Mouse (Mus musculus) embryonic facial prominence, embryonic 10.5 days (tissue): ENCODE data around the gene Fam20a. TPM values are rescaled to one million over a fixed set of nuclear protein-coding genes. Genes with fewer than 3 reads are reported as not detected.

Experiments used
- DNase-seq: peaks from one replicate; pipeline ENCODE4 v3.0.0-alpha.2; 2017; ENCODE audit warnings: low spot score
- H3K27ac ChIP-seq: fragments of 300-500 bp; sonication (generic); replicated peaks from 2 replicates; pipeline ENCODE4 v1.5.1; 2016; ENCODE audit warnings: mild to moderate bottlenecking
- H3K27me3 ChIP-seq: fragments of 300-500 bp; sonication (generic); replicated peaks from 2 replicates; pipeline ENCODE4 v1.6.1; 2016; ENCODE audit warnings: low read depth, mild to moderate bottlenecking; ENCODE audit not compliant: poor library complexity, severe bottlenecking
- H3K36me3 ChIP-seq: fragments of 300-500 bp; sonication (generic); replicated peaks from 2 replicates; pipeline ENCODE4 v1.6.1; 2016; ENCODE audit warnings: mild to moderate bottlenecking, moderate library complexity
- H3K4me1 ChIP-seq: fragments of 300-500 bp; sonication (generic); 2 replicates; pipeline ENCODE4 v1.6.1; 2016
- H3K4me3 ChIP-seq: fragments of 300-500 bp; sonication (generic); 2 replicates; pipeline ENCODE4 v1.5.1; 2016; ENCODE audit warnings: mild to moderate bottlenecking, moderate library complexity
- H3K9me3 ChIP-seq: fragments of 300-500 bp; sonication (generic); 2 replicates; pipeline ENCODE4 v1.6.1; 2016; ENCODE audit warnings: mild to moderate bottlenecking
- WGBS: fragments of 180-500 bp; shearing (Covaris S2); methylation state at CpG from one replicate; pipeline ENCODE4 v1.1.7; 2016; 5-methylcytosine and 5-hydroxymethylcytosine counted together
- polyA plus RNA-seq: library from polyadenylated mRNA; unstranded; fragments of >200 nt; fragmentation: Nextera tagmentation; extraction: Ambion mirVana; gene quantifications from 2 replicates; pipeline ENCODE4 v1.2.1, GENCODE M21; 2016

The Fam20a gene
- polyA plus RNA-seq, 1 experiment from 2014 or later: 1.1 TPM

GRCm38 (mm10) chr11:109697089-109697643, 24.9 kb downstream of the Fam20a start:
- no peaks in the 10 kb centered on the region for H3K9me3 ChIP-seq
- no peak overlapping the region for H3K4me3 ChIP-seq
- no peak for DNase-seq
- H3K27me3 ChIP-seq: no peaks in the 10 kb centered on the region
- H3K27ac ChIP-seq: no peak overlapping the region
- WGBS: 92% methylated on average over 5 of the region's 5 CpGs
- H3K4me1 ChIP-seq: peaks cover 2% of the 10 kb centered on the region
- H3K36me3 ChIP-seq: no peaks in the 10 kb centered on the region

DNA sequence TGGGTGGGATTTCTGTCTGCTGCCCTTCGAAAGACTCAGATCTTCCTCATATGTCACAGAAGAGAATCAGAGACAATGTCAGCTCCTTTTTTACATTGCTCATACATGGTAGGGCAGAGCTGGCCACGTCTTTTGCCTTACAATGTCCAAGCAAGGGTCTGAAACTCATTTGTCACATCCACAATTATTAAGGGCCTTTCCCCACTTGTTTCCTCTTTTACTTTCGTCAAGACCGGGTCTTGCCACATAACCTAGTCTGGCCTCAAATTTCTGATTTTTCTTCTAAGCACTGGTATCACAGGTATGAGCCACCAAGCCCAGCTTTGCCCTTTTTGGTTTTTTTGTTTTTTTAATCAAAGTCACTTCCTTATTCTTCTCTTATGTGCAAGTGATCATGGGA, 25.6 kb downstream of the Fam20a start:
- DNase-seq: no peak
- H3K27me3 ChIP-seq: no peaks in the 10 kb centered on the region
- no peak overlapping the region for H3K27ac ChIP-seq
- H3K4me1 ChIP-seq: no peaks in the 10 kb centered on the region
- no peaks in the 10 kb centered on the region for H3K36me3 ChIP-seq
- 88% methylated on average over 4 of the region's 4 CpGs for WGBS
- H3K4me3 ChIP-seq: no peak overlapping the region
- H3K9me3 ChIP-seq: no peaks in the 10 kb centered on the region

DNA sequence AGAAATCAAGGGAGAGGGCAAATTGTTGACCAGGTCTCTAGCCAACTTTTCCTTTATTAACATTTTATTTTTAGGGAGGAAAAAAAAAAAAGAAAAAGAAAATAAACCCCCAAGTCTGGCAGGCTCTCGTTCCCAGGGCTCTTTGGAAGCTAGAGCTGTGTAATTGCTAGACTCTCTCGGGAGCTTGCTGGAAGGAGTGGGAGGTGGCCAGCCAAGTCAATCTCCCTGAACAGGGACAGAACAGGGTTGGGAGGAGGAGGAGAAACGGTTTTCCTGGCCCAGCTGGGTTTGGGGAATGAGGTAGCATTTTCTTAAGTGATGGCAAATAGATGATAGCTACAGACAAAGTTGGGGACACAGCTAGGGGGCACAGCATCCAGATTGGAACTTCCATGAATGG, 29.3 kb downstream of the Fam20a start:
- 27% methylated on average over 3 of the region's 3 CpGs for WGBS
- H3K4me3 ChIP-seq: no peak overlapping the region

GRCm38 (mm10) chr11:109689539-109689938, 32.5 kb downstream of the Fam20a start:
- no peak for DNase-seq
- no peaks in the 10 kb centered on the region for H3K4me1 ChIP-seq
- no peak overlapping the region for H3K27ac ChIP-seq
- H3K9me3 ChIP-seq: no peaks in the 10 kb centered on the region
- WGBS: 90% methylated on average over 4 of the region's 4 CpGs
- H3K27me3 ChIP-seq: no peaks in the 10 kb centered on the region
- no peak overlapping the region for H3K4me3 ChIP-seq
- no peaks in the 10 kb centered on the region for H3K36me3 ChIP-seq

More for the DNA sequence above, 29.3 kb downstream of the Fam20a start:
- Histone ChIP-seq H3K27me3 (no peaks in the 10 kb centered on the region), H3K9me3 (no peaks in the 10 kb centered on the region), H3K36me3 (no peaks in the 10 kb centered on the region), H3K4me1 (no peaks in the 10 kb centered on the region), H3K27ac (no peak overlapping the region)
- DNase-seq: no peak

DNA sequence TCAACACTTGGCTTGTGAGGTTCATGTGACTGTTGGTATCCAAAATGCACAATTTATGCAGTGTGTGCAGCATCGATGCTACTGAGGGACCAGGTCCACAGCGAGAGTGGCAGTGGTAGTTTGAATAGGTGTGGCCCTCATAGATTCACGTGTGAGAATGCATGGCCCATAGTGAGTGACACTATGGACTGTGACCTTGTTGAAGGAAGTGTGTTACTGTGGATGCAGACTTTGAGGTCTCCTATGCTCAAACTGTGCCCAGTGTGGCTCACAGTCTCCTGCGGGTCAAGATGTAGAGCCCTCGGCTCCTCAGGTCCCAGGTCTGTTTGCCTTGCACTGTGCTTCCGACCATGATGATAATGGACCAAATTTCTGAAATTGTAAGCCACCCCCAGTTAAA, 39.9 kb downstream of the Fam20a start:
- Histone ChIP-seq H3K4me1 (no peaks in the 10 kb centered on the region), H3K9me3 (no peaks in the 10 kb centered on the region), H3K27me3 (no peaks in the 10 kb centered on the region), H3K4me3 (no peak overlapping the region), H3K36me3 (no peaks in the 10 kb centered on the region), H3K27ac (no peak overlapping the region)
- 91% methylated on average over 6 of the region's 6 CpGs for WGBS
- no peak for DNase-seq

DNA sequence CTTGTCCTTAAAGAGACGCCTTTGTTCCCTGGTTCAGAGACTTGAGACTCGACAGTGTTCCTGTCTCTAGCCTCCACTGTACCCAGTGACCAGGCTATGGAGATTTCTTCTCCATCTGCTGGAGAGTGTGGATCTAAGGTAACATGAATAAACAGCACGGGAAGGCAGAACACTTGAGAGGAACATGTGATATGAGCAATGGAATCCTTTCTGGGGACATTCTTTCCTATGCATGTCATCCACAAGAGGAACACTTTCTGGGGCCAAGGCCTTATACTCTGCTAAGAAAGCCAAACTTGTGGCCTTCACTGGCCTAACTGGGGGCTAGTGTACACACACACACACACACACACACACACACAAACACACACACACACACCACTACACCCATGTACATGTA, 40.5 kb downstream of the Fam20a start:
- no peaks in the 10 kb centered on the region for H3K4me1 ChIP-seq
- H3K27me3 ChIP-seq: no peaks in the 10 kb centered on the region
- H3K27ac ChIP-seq: no peak overlapping the region
- no peak overlapping the region for H3K4me3 ChIP-seq
- WGBS: 77% methylated on average over 3 of the region's 3 CpGs
- no peak for DNase-seq
- H3K9me3 ChIP-seq: no peaks in the 10 kb centered on the region
- no peaks in the 10 kb centered on the region for H3K36me3 ChIP-seq

DNA sequence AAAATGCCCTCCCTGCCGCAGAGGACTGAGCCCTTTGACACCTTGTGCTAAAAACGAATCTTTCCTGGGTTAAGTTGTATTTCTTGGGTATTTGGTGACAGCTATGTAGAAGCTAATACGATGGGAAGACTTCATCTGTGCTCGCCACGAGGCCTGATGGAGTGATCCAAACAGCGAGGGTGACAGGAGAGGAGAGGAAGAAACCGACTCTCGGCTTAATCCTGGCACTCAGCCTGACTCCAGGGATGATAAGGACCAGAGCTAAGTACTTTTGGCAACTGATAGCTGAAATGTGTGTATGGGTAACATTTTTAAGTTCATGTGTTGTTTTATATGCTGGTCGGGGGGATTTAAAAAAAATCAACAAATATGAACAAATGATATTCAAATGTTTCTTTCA, 41.1 kb downstream of the Fam20a start:
- DNase-seq: no peak
- Histone ChIP-seq H3K27ac (no peak overlapping the region), H3K4me3 (no peak overlapping the region), H3K9me3 (no peaks in the 10 kb centered on the region), H3K4me1 (no peaks in the 10 kb centered on the region), H3K27me3 (no peaks in the 10 kb centered on the region), H3K36me3 (no peaks in the 10 kb centered on the region)
- WGBS: 82% methylated on average over 9 of the region's 9 CpGs

- H3K27me3 ChIP-seq: 0 out of 2 replicates have a peak, but pooled peaks cover 6% of the 10 kb centered on the region
- H3K4me1 ChIP-seq: no peaks in the 10 kb centered on the region
- DNase-seq: no peak
- WGBS: 77% methylated on average over 12 of the region's 12 CpGs
- H3K9me3 ChIP-seq: no peaks in the 10 kb centered on the region
- no peaks in the 10 kb centered on the region for H3K36me3 ChIP-seq
- H3K27ac ChIP-seq: no peak overlapping the region
- no peak overlapping the region for H3K4me3 ChIP-seq
These were observed 43.8 kb downstream of the Fam20a start for GRCm38 (mm10) chr11:109678291-109678690.

DNA sequence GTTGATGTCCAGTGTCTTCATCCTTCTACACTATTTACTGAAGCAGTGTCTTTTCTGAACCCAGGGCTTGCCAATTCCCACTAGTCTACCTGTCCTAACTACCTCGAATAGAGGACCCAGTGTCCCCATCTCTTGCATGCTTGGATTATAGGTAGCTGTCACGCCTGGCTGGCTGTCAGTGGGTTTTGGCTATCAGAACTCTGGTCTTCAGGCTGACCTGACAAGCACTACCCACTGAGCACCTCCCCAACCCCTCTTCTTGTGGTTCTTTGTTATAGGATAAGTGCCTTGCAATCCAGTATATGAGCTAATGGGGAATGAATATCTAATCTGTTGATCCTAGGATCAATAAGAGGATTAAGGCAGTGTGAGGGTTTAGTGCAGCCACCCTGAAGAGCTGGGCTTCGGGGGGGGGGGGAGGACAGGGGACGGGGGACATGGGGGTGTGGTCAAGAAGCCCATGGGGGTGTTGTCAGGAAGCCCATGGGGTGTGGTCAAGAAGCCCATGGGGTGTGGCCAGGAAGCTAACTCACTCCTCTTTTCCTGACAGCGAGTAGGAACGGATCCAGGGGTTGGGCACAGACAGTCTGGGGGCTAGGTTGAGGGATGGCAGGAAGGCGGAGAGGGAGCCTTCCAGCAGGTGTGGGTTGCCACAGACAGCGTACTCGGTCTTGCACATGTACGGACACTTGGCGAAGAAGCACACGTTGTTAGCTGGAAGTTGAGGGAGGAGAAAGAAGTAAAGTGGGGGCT, 45.3 kb downstream of the Fam20a start:
- H3K27me3 ChIP-seq: 0 out of 2 replicates have a peak, but pooled peaks cover 6% of the 10 kb centered on the region
- WGBS: 61% methylated on average over 12 of the region's 12 CpGs
- H3K36me3 ChIP-seq: no peaks in the 10 kb centered on the region; the same call in 1 of the 2 replicates
- no peak overlapping the region for H3K4me3 ChIP-seq
- H3K9me3 ChIP-seq: no peaks in the 10 kb centered on the region
- no peak for DNase-seq
- no peak overlapping the region for H3K27ac ChIP-seq
- no peaks in the 10 kb centered on the region for H3K4me1 ChIP-seq

DNA sequence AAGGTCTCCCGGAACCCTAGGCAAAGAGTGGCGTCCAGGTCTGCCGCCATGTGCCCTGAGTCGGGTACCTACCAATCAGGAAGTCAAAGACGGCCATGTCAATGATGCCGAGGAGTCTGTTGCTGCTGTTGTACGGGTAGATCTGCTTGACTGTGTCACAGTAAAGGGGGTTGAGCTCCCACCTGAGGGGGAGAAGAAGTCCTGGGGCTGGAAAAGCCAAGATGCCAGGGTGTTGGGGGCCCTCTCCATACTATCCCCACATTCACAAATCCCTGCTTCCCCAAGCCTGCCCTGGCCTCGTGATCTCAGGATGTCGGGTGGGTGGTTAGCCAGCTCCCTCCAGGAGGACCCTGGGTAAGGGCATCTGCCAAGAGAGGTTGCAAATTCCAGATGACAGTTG, 46.3 kb downstream of the Fam20a start:
- H3K4me1 ChIP-seq: no peaks in the 10 kb centered on the region
- 91% methylated on average over 9 of the region's 9 CpGs for WGBS
- H3K36me3 ChIP-seq: peaks cover under 1% of the 10 kb centered on the region
- 0 out of 2 replicates have a peak, but pooled peaks cover 6% of the 10 kb centered on the region for H3K27me3 ChIP-seq
- H3K4me3 ChIP-seq: no peak overlapping the region
- H3K9me3 ChIP-seq: no peaks in the 10 kb centered on the region
- DNase-seq: no peak
- H3K27ac ChIP-seq: no peak overlapping the region

DNA sequence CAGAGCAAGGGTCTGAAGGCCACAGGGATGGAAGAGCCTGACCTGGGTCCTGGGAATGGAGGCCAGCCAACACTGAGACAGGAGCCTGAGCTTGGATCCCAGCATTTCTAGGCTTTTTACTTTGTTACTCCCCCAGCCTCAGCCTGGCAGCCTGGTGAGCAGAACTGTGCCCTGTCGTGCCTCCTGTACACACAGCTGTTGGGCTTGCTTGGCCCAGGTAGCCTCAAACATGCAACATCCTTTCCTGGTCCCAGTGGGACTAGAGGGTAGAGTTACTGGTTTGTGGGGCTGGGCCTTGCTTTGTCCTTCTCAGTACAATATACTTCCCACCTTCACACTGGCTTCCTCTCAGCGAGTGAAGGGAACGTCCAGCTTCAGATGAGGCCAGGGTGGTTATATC, 46.9 kb downstream of the Fam20a start:
- H3K27ac ChIP-seq: no peak overlapping the region
- 85% methylated on average over 3 of the region's 3 CpGs for WGBS
- 0 out of 2 replicates have a peak, but pooled peaks cover 6% of the 10 kb centered on the region for H3K27me3 ChIP-seq
- no peak overlapping the region for H3K4me3 ChIP-seq
- DNase-seq: no peak
- H3K9me3 ChIP-seq: no peaks in the 10 kb centered on the region
- H3K4me1 ChIP-seq: no peaks in the 10 kb centered on the region
- H3K36me3 ChIP-seq: peaks cover 7% of the 10 kb centered on the region

DNA sequence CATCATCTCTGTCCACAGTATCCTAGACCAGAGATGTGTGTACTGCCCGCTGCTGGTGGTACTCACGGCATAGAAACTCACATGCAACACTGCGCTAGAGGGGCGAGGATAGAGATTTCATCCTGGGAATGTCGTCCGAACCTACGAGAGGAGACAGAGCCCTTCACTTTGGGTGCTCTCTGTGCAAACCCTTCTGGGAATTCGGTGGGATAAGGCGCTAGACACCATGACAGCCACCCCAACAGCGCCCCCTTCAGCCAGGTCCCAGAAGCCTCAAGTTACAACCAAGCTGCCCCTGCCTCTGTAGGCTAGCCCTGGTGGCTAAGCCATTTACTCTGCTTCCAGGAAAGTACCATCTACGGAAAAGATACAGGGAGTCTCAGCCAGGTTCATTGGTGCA, 47.5 kb downstream of the Fam20a start:
- 0 out of 2 replicates have a peak, but pooled peaks cover 6% of the 10 kb centered on the region for H3K27me3 ChIP-seq
- 77% methylated on average over 11 of the region's 11 CpGs for WGBS

DNA sequence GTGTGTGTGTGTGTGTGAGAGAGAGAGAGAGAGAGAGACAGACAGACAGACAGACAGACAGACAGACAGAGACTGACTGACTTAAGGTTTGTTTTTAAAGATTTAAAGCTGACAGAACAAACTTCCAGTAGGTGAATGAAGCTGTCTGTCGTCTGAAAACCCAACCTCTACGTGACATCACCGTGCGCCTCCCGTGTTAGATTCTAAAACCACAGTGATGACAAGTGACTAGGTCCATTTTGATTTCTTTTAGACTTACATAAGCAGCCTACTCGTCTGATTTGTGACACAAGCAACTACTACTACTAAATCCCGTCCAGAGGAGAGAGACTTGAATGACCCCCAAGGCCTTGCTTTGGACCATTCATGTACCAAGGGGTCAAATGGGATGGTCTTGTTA, 48.3 kb downstream of the Fam20a start:
- H3K27me3 ChIP-seq: 0 out of 2 replicates have a peak, but pooled peaks cover 6% of the 10 kb centered on the region
- H3K4me3 ChIP-seq: no peak overlapping the region
- 86% methylated on average over 7 of the region's 7 CpGs for WGBS
- no peaks in the 10 kb centered on the region for H3K9me3 ChIP-seq
- DNase-seq: no peak
- H3K36me3 ChIP-seq: peaks cover 20% of the 10 kb centered on the region
- H3K4me1 ChIP-seq: no peaks in the 10 kb centered on the region
- no peak overlapping the region for H3K27ac ChIP-seq

More for the DNA sequence above, 47.5 kb downstream of the Fam20a start:
- H3K4me3 ChIP-seq: no peak overlapping the region
- H3K36me3 ChIP-seq: peaks cover 13% of the 10 kb centered on the region
- H3K27ac ChIP-seq: no peak overlapping the region
- H3K9me3 ChIP-seq: no peaks in the 10 kb centered on the region
- no peak for DNase-seq
- H3K4me1 ChIP-seq: no peaks in the 10 kb centered on the region
